Mouse (Mus musculus) activated CD4-positive, CD25-positive, alpha-beta regulatory T cell, adult 9 weeks (primary cell): ENCODE data around the gene Npepps. TPM values are rescaled to one million over a fixed set of nuclear protein-coding genes. Genes with fewer than 3 reads are reported as not detected.

ENCODE experiments used
- polyA plus RNA-seq: library from polyadenylated mRNA; unstranded; fragments of 100-300 nt; shearing (Covaris generic); gene quantifications from one replicate; pipeline ENCODE4 v1.2.1, GENCODE M21; 2017

The Npepps gene
- 28.7 TPM for polyA plus RNA-seq

GRCm38 (mm10) chr11:97280216-97280861, at the start of gene Npepps:
Gene Npepps, minus strand, starts transcription at chr11:97280638.

GRCm38 (mm10) chr11:97315504-97316503, 35.4 kb upstream of the Npepps start, which contains the start of gene Mrpl45:
Gene Mrpl45, plus strand, starts transcription at chr11:97315716.

GRCm38 (mm10) chr11:97187764-97188642, 92.4 kb downstream of the Npepps start, which contains the start of gene Kpnb1:
Gene Kpnb1, minus strand, starts transcription at chr11:97187881.

Other genes with a start within 250 kb of the Npepps start
- gene Lrrc46, start 239.2 kb downstream of the Npepps start, polyA plus RNA-seq, result not detected
- 86.0 TPM for gene Mrpl10, start 239.1 kb downstream of the Npepps start, polyA plus RNA-seq
- gene Osbpl7, start 230.0 kb downstream of the Npepps start, polyA plus RNA-seq, result 37.7 TPM
- gene Tbx21, start 165.3 kb downstream of the Npepps start, polyA plus RNA-seq, result 9.1 TPM
- 0.11 TPM for gene Tbkbp1, start 129.1 kb downstream of the Npepps start, polyA plus RNA-seq
- gene Kpnb1, start 92.8 kb downstream of the Npepps start, polyA plus RNA-seq, result 30.9 TPM
- 32.3 TPM for gene Mrpl45, start 35.1 kb upstream of the Npepps start, polyA plus RNA-seq
- 0.16 TPM for gene Gpr179, start 71.4 kb upstream of the Npepps start, polyA plus RNA-seq
- 1.2 TPM for gene Socs7, start 81.9 kb upstream of the Npepps start, polyA plus RNA-seq
- not detected for gene Arhgap23, start 134.9 kb upstream of the Npepps start, polyA plus RNA-seq
- gene 4933428G20Rik, start 219.7 kb upstream of the Npepps start, polyA plus RNA-seq, result not detected